Mouse (Mus musculus) left cerebral cortex, postnatal 4 days (tissue): ENCODE measurements around the gene Stk4. TPM values are rescaled to one million over a fixed set of nuclear protein-coding genes. Genes with fewer than 3 reads are reported as not detected.

Source experiments
- total RNA-seq, 2 experiments: library from RNA; stranded (reverse); gene quantifications; 2 replicates each; pipeline ENCODE4 v1.2.3; 2021

The Stk4 gene
- total RNA-seq, 2 experiments from 2014 or later = 31.8 to 38.8 TPM

Other genes with a start within 250 kb of the Stk4 start
- gene Ccn5, start 249.5 kb upstream of the Stk4 start, total RNA-seq = under 1 TPM in 1 of 2 experiments, not detected in 1; 0.34 TPM
- not detected for gene Kcnk15, start 216.7 kb upstream of the Stk4 start, total RNA-seq
- gene Rims4, start 151.6 kb upstream of the Stk4 start, total RNA-seq = 10 to 100 TPM; 69.5 to 72.9 TPM
- 100 to 1,000 TPM; 454 to 464 TPM for gene Ywhab, start 75.4 kb upstream of the Stk4 start, total RNA-seq
- 1 to 10 TPM; 2.4 to 3.1 TPM for gene Pabpc1l, start 44.9 kb upstream of the Stk4 start, total RNA-seq
- gene Tomm34, start 847 bp downstream of the Stk4 start, total RNA-seq = 10 to 100 TPM; 41.4 to 42.7 TPM
- 1 to 10 TPM; 8.1 to 9.0 TPM for gene Kcns1, start 100.8 kb downstream of the Stk4 start, total RNA-seq
- not detected for gene Wfdc5, start 112.4 kb downstream of the Stk4 start, total RNA-seq
- not detected for gene Wfdc12, start 120.3 kb downstream of the Stk4 start, total RNA-seq
- not detected for gene Wfdc15a, start 129.8 kb downstream of the Stk4 start, total RNA-seq
- not detected for gene Wfdc15b, start 151.3 kb downstream of the Stk4 start, total RNA-seq
- not detected for gene Svs2, start 168.1 kb downstream of the Stk4 start, total RNA-seq
- not detected for gene Svs3b, start 186.3 kb downstream of the Stk4 start, total RNA-seq
- not detected for gene Svs4, start 208.1 kb downstream of the Stk4 start, total RNA-seq
- not detected for gene Svs3a, start 218.9 kb downstream of the Stk4 start, total RNA-seq
- gene Svs6, start 246.4 kb downstream of the Stk4 start, total RNA-seq = not detected